Mouse (Mus musculus) frontal cortex, postnatal 36 days (tissue): ENCODE measurements around the gene Rnd1.

Experiments used
- DNase-seq, 2 experiments: peaks; one replicate each; pipeline ENCODE4 v3.0.0; 2022; ENCODE audit warnings: low spot score in 2 of 2

The Rnd1 gene

DNA sequence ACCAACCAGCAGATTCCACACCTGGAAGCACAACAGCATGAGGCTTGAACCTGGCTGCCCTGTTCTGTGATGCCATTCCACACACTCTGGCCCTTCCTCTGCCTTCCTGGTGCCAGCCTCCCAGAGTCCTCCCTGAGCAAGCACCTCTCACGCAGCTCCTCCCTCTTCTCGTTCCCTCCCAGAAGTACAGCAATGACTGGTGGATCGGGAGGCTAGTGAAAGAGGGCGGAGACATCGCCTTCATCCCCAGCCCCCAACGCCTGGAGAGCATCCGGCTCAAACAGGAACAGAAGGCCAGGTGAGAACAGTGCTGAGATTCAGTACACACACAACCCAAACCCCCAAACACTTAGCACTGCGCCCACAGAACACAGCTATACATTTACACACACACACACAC, 37.1 kb downstream of the Rnd1 start:
- no peak for DNase-seq

DNA sequence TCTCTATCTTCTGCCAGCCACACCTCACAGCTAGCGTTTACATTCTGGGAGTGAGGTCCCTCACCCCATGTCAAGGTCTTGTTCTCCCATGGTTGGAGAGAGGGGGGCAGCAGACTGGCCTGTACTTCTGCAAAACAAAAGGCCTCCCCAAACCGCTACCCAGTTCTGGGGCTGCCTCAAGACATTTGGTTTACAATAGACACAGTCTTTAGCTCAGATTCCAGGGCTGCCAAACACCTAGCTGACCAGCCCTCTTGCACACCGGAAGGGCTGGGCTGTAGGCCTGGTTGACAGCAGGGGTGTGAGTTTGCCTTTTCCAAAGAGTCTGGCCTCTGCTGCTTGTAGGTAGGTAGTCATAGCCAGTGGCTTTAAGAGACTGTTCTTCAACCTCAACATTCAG, 40.1 kb downstream of the Rnd1 start:
- DNase-seq, result no peak

DNA sequence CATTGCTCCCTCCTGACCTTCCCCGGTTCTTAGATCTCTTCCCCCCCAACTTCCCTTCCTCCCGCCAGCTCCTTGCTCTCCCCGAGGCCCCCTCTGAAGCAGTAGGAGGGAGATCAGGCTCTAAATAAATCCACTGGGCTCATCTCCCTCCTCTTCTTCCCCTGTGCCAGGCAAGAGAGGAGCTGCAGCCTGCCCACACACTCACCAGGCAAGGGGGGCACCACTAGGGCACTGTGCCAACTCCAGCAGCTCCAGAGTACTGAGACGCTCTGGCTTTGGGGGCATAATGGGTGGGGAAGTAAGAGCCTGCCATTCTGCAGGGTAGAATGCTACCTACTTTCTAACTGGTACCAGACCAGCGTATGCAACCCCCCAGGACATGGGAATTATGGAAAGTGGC, 40.7 kb downstream of the Rnd1 start:
- DNase-seq, result peak; percentile 72

DNA sequence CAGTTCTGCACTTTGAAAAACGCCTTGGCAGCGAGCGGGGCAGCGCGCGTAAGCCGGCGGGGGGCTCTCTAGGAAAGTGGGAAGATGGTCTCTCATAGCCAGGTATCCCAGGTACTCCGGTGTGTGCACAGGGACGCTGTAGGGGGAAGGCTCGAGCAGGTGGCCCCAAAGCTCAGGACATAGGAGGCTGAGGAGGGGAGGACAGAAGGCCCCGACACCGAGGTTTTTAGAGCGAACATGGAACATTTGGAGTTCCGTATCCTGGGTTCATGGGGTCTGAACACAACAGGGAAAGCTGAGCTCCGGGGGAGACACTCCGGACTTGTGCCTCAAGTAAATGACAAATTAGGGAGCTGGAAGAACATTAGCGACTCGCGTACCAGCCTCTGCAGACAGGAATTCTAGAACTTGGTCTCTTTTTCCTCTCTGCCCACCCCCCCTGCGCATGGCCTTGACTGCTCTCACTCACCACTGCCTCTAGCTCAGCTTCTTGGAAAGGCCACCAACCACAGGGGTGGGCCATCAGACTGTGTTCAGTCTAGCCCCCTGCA, 41.9 kb downstream of the Rnd1 start:
- no peak for DNase-seq

DNA sequence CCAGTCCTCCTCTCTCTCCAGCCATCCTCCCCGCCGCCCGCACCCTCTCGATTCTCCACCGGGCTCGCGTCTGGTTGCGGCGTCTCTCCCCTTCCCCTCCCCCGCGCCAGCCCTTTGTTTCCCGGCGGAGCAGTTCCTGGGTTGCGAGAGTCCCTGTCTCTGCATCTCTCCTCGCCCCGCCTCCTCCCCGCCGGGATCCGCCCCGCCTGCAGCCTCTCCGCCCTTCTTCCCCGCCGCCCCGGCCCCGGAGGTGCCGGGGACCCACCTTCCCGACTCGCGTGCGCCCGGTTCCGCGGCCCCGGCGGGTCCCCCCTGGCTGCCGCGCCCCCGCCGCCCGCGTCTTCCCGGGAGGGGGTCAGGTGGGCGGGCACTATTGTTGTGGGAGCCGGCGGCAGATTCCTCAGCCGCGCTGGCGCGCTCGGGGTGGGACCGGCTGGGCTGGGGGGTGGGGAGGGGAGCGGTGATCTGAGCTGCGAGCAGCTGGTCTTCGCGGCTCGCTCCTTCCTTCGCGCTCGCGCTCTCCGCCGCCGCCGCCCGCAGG, 42.6 kb downstream of the Rnd1 start:
- peak; percentile 76 to 86 for DNase-seq

DNA sequence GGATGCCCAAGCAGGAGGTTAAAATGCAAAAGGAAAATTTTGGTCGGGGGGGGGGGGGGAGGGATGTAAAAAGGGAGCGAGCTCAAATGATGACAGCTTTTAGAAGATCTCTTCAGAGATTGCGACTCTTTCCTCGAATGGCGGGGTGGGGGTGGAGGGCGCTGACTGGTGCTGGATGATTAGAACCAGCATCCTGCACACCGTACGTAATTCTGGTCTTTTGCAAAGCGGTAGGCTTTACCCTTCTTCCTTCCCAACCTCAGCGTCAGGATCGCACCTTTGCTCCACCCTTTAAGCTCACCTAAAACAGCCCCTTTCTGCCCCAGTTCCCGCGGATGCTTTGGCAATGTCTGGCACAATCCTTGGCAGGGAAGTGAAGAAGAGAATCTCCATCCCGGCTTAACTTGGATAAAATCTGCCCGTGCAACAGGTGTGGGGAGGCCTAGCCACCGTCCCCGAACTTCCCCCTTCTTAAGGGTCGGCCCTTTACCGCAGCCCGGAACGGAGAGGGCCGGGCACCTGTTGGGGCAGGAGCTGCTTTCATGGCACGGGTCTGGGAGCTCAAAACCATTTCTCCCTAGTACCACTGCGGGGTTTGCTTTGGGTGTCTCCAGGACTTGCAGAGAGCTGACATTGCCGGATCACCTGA, 43.3 kb downstream of the Rnd1 start:
- DNase-seq, result peak; percentile 30 to 40

DNA sequence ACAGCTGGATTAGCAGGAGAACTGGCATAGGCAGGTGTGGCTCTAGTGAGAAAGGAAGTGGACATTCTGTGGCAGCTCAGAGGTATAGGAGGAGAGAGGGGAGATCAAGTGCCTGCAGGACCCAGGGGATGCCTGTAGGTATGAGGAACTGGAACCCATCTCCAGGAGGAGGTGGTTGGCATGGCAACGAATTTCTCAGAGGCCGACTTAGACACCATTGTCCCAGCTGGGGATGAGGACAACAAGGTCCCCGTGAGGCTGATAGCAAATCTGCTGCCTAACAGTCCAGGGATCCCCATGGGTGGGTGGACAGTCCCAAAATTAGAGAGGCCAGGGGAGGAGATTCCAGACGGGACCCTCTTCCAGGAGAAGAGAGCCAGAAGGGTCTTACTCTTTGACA, 44.3 kb downstream of the Rnd1 start:
- no peak for DNase-seq

DNA sequence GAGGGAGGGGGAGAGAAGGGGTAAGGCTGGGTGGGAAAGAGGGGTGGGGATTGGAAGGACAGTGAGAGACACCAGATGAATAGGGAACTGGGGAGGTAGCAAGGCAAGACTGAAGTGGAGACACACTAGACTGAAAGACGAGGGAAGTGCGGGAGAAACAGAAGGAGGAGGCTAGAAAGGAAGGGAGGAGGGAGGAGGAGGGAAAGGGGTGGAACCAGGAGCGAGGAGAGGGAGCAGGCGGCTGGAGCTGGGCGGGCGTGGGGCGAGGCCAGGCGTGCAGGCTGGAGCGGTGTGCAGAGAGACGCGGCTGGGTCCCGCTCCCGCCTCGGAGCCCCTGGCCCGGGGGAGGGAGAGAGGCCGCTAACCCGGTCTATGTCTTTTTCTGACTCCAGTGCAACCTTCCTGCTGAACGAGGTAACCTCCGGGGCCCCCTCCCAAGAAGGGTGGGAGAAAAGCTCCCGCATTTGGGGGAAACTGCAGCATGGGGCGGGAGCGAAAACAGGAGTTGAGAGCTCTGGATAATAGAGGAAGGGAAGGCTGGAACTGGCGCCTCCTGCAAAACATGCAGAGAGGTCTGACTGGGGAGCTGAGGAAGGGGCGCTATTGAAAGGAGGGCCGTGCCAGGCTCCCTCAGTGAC, 45.0 kb downstream of the Rnd1 start:
- DNase-seq, result peak in 1 of 2 experiments; percentile 59

DNA sequence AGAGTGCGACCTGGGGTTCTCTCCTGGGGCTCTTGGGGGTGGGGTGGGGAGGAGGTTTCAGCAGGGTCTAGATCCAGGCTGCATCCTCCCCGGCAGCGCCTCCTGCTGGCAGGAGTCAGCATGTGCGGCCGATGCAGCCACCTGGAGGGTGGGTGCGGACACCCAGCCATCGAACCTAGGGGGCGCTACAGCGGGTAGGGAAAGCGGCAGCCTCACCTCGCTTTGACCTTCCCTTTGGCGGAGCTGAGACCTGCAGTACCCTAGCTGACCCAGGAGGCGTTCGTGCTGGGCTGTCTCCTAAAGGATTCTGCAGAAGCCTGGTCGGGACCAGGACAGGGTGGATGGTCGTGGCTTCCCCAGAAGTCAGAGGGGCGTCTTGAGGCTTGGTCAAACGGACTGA, 45.8 kb downstream of the Rnd1 start:
- peak in 1 of 2 experiments; percentile 40 for DNase-seq

DNA sequence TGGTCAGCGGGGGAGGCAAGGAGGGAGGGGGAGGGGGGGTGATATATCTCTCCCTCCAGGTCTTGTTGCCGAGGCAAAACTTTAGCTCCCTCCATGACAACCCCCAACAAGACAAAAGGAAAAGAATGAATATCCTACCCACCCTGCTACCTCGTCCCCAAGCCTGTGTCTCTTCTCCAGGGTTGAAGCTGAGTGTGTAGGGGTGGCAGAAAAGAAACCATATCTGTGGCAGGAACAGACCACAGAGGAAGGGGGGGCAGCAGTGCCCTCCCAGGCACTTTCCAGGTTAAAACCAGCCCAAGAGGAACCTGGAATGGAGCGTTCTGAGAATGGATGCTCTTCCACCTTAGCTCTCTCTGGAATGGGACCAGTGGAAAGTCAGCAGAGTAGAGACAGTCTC, 46.7 kb downstream of the Rnd1 start, which contains the start of gene Cacnb3:
Cacnb3 (plus strand) TSS at position 301 of the 400 bp plus-strand sequence.
- no peak for DNase-seq

DNA sequence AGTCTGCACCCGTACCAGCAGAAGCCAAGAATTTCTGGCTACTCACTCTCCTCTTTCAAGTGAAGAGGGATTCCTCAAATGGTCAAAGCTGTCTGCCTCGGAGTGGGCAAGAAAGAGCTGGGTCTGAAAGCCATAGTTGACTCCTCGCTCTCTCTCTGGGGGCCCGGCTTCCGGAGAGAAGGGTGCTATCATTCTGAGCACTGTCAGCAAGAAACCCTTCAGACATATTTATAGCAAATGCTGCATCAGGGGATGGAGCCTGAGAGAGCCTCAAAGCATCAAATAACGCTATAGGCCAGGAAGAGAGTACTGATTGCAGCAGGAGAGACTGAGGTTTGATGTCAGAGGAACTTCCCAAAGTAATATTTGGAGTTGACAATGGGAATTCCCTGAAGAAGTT, 47.8 kb downstream of the Rnd1 start:
- DNase-seq, result no peak

DNA sequence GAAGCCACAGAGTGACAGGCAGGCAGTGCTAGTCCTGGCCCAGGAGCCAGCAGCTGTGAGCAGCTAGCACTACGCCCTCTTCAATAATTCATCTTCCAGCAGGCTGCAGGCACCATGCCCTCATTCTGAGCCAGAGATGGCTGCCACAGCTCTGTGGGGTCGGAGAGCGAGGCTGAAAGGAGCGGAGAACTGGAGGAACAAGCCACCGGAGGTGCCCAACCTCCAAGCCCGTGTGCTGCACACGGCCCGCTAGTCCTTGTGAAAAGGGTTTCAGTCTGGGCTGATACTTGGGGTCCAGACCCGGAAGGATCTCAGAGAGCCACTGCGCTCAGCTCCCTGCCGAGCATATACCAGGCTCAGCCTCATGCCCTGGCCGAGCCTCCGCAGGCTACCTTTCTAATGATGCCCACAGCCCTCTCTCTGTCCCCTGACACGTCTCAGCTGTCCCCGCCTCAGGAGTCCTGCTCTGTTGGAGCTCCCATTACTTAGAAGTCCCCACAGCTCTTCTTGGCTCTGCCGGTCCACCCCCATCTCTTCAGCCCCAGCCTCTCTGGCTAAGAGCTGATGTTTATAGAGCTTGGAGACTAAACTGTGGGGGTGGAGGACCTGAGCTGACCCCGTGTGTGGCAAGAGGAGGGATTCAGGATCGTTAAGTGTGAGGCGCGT, 48.5 kb downstream of the Rnd1 start:
- no peak for DNase-seq

DNA sequence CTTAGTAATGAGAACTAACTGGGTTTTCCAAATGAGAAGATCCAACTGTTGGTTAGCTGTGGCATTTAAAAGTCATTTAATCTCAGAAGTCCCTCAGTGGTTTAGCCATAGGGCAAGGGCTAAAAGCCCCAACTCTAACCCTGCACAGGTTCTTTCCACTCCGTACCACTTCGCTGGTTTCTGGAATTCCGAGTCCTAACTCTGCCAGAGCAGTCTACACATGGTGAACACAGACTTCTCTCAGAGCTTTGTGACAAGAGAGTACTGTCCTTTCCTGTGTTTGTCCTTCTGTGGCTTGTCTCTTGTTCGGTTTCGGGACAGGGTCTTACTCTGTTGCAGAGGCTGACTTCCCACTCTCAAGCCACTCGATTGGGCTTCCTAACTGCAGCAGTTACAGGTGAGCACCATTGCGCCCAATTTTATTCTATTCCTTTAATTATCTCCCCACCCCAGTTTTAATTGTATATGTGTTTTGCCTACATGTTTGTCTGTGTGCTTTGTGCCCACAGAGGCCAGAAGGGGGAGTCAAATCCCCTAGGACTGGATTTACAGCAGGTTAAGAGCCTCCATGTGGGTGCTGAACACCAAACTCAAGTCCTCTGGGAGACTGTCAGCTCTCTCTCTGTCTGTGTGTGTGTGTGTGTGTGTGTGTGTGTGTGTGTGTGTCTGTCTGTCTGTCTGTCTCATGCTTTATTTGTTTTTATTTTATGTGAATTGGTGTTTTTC, 50.6 kb downstream of the Rnd1 start:
- DNase-seq, result no peak

DNA sequence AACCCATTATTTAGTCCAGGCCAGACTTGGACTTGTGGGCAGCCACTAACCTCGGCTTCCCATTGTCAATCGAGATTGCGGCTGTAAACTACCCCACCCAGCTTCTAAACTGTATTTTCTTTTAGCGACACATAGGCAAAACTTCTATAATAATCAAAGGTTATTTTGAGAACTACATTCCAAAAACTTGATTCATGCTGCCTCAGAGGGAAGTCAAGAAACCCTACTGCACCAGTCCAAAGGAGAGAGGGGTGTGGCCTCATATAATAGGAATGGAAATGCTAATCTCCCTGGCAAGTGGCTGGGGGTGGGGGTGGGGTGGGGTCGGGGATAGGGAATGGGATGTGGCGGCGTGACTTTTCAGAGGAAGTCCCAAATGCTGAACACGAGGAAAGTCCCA, 51.2 kb downstream of the Rnd1 start:
- DNase-seq, result no peak

DNA sequence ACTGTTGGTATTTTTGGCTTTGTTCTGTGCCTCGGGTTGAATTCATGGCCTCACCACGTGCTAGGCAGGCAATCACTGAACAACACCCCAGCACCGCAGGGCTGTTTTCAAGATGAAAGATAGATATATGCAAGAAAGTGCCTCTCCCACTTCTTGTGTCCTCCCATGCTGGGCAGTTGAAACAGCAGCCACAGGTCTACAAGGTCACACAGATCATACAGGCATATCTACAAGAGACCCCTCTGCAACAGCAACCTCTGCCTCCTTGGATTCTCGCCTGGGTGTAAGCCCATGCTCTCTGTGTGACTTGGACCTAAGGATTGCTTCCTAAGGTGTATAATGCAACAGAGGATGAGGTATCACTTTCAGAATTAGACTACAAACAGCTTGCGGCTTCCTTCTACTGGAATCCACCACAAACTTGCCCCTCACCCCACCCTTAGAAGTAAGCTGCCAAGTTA, 53.9 kb downstream of the Rnd1 start:
- no peak for DNase-seq

DNA sequence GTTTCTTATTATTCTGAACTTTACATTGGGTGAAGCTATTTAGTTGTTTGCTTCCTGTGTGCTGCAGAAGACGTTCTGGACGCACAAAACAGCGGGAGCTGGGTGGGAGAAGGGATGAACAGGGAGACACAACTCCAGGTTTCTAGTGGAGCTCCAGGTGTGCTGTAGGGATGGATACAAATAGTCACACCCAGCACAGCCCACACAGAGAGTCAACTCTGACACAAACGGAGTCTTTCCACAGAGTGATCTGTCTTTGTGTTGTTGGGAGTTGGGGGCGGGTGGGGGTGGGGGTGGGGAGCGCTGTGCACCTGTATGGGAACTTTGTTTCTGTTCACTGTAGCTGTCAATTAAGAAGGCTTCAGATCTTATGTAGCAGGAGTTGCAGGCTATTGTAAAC, 54.5 kb downstream of the Rnd1 start:
- no peak for DNase-seq

DNA sequence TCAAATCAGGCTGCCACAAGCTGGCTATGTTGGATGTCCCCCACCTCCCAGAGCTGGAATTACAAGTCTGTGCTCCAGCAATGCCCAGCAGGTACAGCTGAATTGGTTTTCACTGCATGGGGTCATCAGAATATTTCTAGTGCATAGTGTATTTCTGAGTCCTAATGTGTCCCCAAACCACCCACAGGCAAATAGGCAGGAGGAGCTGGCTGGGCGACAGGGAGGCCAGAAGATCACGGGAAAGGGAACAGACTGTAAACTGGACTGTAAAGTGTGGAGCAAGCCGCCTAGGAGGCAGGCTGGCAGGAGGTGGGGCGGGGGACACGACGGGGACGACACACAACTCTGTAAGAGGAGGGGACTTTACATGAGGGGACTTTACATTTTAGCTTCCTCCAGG, 55.1 kb downstream of the Rnd1 start:
- DNase-seq, result no peak

DNA sequence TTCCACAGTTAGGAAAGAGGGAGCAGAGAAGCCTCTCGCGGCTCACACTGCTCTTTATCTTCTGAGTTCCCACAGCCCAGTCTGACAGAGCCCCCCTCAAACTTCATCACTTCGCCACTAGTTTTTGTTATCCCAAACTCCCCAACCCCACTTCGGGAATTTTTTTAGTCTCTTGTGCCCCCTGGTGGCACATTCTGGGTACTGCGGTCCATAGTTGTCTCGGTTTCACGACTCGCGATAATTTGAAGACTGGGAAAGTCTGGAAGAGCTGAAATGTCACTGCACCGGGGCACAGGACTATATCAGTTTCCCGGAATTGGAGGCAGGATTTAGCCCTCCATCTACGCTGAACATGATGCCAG, 60.1 kb downstream of the Rnd1 start:
- peak; percentile 80 to 81 for DNase-seq

DNA sequence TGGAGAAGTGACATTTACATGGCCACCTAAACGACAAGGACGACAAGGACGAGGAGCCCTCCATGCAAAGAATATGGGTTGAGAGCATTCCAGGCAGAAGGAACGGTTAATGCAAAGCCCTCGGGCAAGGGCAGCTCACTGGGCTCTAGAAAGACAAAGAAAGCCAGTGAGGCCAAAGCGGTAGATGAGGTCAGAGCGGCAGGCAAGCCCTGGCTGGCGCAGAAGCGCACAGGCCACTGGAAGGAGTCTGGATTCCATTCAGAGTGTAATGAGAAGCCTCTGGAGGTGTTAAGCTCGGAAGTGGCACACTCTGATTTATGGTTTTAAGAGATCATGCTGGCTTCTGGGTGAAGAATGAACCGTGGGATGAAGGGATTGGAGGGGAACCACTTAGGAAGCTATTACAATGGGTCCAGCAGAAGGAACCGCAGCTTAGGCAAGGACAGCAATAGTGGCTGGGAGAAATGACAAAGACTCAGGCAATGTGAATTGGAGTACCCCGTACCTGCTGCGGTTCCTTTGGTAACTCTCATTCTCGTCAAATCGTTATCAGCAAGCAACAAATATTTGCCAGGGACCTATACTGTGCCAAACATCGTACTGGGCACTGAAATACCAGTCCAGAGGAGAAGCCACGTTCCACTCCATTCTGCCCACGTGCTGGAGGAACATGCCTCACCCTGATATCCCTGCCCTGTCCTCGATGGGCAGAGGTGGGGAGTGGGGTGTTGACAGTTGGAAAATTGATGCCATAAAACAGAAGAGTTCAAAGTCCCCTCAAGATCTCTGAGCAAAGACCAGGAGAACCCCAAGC, 60.7 kb downstream of the Rnd1 start:
- DNase-seq, result no peak

DNA sequence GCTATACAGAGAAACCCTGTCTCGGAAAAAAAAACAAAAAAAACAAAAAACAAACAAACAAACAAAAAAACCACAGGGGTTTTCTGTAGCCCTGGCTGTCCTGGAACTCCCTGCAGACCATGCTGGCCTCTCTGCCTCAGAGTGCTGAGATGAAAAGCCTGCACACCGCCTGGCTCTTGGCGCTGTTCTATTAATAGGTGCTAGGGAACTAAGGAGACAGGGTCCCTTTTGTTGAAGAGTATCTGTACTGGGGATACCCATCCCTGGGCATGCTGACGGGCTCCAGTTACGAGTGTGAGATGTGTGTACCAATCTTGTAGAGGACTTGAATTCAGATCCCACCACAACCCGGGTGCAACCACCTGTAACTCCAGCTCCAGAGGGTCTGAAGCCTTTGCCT, 61.5 kb downstream of the Rnd1 start:
- DNase-seq, result no peak

DNA sequence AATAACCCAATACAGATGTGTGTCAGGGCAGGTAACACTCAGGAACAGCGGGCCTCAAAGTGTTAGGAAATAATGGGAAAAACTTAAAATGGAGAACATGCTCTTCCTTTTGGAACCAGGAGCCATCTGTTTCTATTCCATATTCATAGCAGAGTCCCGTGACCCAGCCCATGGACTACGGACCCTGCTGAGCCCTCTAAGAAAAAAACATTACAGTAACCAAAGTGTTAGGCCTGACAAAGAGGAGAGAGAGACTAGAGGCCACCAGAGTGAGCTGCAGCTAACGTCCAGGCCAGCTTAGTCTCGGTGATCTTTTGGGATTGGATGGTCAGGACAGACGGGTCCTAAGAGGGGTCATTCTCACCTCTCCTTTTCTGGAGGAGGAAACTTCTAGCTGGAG, 62.3 kb downstream of the Rnd1 start:
- no peak for DNase-seq
